25 mouse cellular contexts compared by ENCODE assay signal in the genomic region with DNA sequence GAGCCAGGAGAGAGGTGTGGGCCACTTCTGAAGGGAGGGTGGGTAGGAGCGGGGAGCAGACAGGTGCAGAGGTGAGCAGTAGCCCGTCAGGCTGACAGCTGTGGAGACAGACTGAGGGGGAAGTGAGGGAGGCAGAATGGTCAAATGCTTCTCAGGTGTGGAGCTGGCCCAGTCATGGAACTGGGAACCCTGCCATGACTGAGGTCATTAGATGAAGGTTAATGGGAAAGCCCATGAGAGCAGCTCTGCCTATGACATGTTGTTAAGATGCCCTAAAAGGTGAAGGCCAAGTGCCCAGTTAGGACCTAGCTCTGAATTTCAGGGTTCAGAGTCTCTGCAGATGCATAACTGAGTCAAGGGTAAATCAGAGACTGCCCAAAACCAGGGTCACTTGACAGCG.
DNase-seq lines count a peak whose midpoint lies in the region; ATAC-seq lines count a peak whose summit lies in the region.
"Had no signal": no experiment of that assay in that cellular context is flagged by ENCODE, and none has a peak within 500 bp of the region (broad histone marks: within the 10 kb centered on the region; RNA-seq: fewer than 3 reads in every experiment).

No protein-coding gene starts in this region.

- H3K27me3 ChIP-seq in forebrain, embryonic 11.5 days (ENCODE audit: control insufficient read depth, insufficient read depth, low read length) = no peaks in the 10 kb centered on the region
- H3K27me3 ChIP-seq in forebrain, embryonic 10.5 days (ENCODE audit: poor library complexity, severe bottlenecking) = peaks cover 22% of the 10 kb centered on the region
- H3K27me3 ChIP-seq: embryonic facial prominence, embryonic 13.5 days; heart, embryonic 15.5 days; neural tube, embryonic 13.5 days had no signal

- no peaks in the 10 kb centered on the region for H3K36me3 ChIP-seq in forebrain, embryonic 11.5 days (ENCODE audit: control insufficient read depth, insufficient read depth, low read length)
- no peaks in the 10 kb centered on the region for H3K36me3 ChIP-seq in forebrain, embryonic 10.5 days (replicated peaks)
- H3K36me3 ChIP-seq: embryonic facial prominence, embryonic 13.5 days; heart, embryonic 15.5 days; hindbrain, embryonic 12.5 days; liver, embryonic 12.5 days; midbrain, embryonic 12.5 days; neural tube, embryonic 13.5 days had no signal

- no peak overlapping the region for H3K27ac ChIP-seq in forebrain, embryonic 11.5 days (ENCODE audit: low read depth, low read length)
- H3K27ac ChIP-seq in forebrain, embryonic 10.5 days = no peak overlapping the region
- H3K27ac ChIP-seq: embryonic facial prominence, embryonic 13.5 days; forebrain, embryonic 13.5 days; heart, embryonic 10.5 days; heart, embryonic 15.5 days; hindbrain, embryonic 12.5 days; liver, embryonic 12.5 days; midbrain, embryonic 12.5 days; neural tube, embryonic 13.5 days had no signal

- no peak overlapping the region for H3K9ac ChIP-seq in forebrain, embryonic 11.5 days (ENCODE audit: low read length)
- H3K9ac ChIP-seq: embryonic facial prominence, embryonic 13.5 days; forebrain, embryonic 13.5 days; heart, embryonic 15.5 days; hindbrain, embryonic 12.5 days; liver, embryonic 12.5 days; liver, postnatal 0 days; midbrain, embryonic 12.5 days; neural tube, embryonic 13.5 days had no signal

- no peak for ATAC-seq in forebrain, embryonic 11.5 days (replicated peaks; ENCODE audit: low FRiP score)
- ATAC-seq: activated CD4-positive, CD25-positive, alpha-beta regulatory T cell, adult 4 months; forebrain, embryonic 13.5 days; liver, embryonic 12.5 days; liver, postnatal 0 days had no signal

- no peaks in the 10 kb centered on the region; the same call in 1 of the 2 replicates for H3K4me1 ChIP-seq in forebrain, embryonic 11.5 days (replicated peaks; ENCODE audit: control insufficient read depth, insufficient read depth, low read length)
- H3K4me1 ChIP-seq in forebrain, embryonic 10.5 days = peaks cover 14% of the 10 kb centered on the region
- H3K4me1 ChIP-seq: embryonic facial prominence, embryonic 13.5 days had no signal

- no peak overlapping the region for H3K4me3 ChIP-seq in forebrain, embryonic 11.5 days (ENCODE audit: low read depth, low read length)
- no peak overlapping the region for H3K4me3 ChIP-seq in forebrain, embryonic 10.5 days
- H3K4me3 ChIP-seq: embryonic facial prominence, embryonic 13.5 days; forebrain, embryonic 13.5 days; heart, embryonic 10.5 days; heart, embryonic 15.5 days; hindbrain, embryonic 12.5 days; liver, embryonic 12.5 days; midbrain, embryonic 12.5 days; neural tube, embryonic 13.5 days had no signal

- no peak overlapping the region for H3K4me2 ChIP-seq in forebrain, embryonic 11.5 days (ENCODE audit: low read depth, low read length, severe bottlenecking)
- H3K4me2 ChIP-seq: embryonic facial prominence, embryonic 13.5 days; forebrain, embryonic 13.5 days; heart, embryonic 15.5 days; hindbrain, embryonic 12.5 days; liver, embryonic 12.5 days; midbrain, embryonic 12.5 days; neural tube, embryonic 13.5 days had no signal

- 77% methylated on average over 3 of the region's 3 CpGs for WGBS in forebrain, embryonic 11.5 days
- WGBS in forebrain, embryonic 10.5 days = 90% methylated on average over 3 of the region's 3 CpGs

- no peaks in the 10 kb centered on the region for H3K9me3 ChIP-seq in forebrain, embryonic 11.5 days (ENCODE audit: control insufficient read depth, low read length)
- no peaks in the 10 kb centered on the region for H3K9me3 ChIP-seq in forebrain, embryonic 10.5 days
- H3K9me3 ChIP-seq: embryonic facial prominence, embryonic 13.5 days; forebrain, embryonic 13.5 days; heart, embryonic 10.5 days; heart, embryonic 15.5 days; hindbrain, embryonic 12.5 days; liver, embryonic 12.5 days; midbrain, embryonic 12.5 days; neural tube, embryonic 13.5 days had no signal

- DNase-seq in adrenal gland, adult 2 months = peak; percentile 25
- no peak for DNase-seq in adrenal gland, postnatal 36 days
- DNase-seq in forebrain, embryonic 11.5 days (ENCODE audit: low spot score) = peak; percentile 34
- no peak for DNase-seq in forebrain, embryonic 10.5 days (ENCODE audit: extremely low spot score, low spot score)
- DNase-seq in kidney, adult 18-20 months = peak; percentile 51
- no peak for DNase-seq in kidney, postnatal 4 days
- DNase-seq in kidney, adult 9 months = peak; percentile 56
- no peak for DNase-seq in frontal cortex, postnatal 14 days (ENCODE audit: low spot score in 2 of 2)
- DNase-seq: adrenal gland, adult 8-10 months; gastrocnemius, postnatal 14 days; layer of hippocampus, postnatal 36 days; left cerebral cortex, postnatal 4 days; liver, postnatal 0 days; lung, postnatal 36 days; right cerebral cortex, postnatal 4 days; thymus, postnatal 4 days had no signal

Comparison
In these comparisons a context has a peak if more than half of its experiments do, and no peak if none do; other contexts are left out.
1. DNase-seq: peak in adrenal gland, adult 2 months (single experiment), forebrain, embryonic 11.5 days (single experiment), kidney, adult 18-20 months (single experiment) and kidney, adult 9 months (single experiment); none in adrenal gland, postnatal 36 days (0 of 2), forebrain, embryonic 10.5 days (single experiment), kidney, postnatal 4 days (0 of 2) and frontal cortex, postnatal 14 days (0 of 2).